Mouse (Mus musculus): ENCODE results near the gene Thpo. TPM values are rescaled to one million over a fixed set of nuclear protein-coding genes. Genes with fewer than 3 reads are reported as not detected.
A peak's percentile ranks its signal among the peaks of the same experiment; 100 is the strongest.

Thpo gene
- 15.8 and 19.6 TPM in 2 replicates for polyA plus RNA-seq (2012; rRNA removed)

DNA sequence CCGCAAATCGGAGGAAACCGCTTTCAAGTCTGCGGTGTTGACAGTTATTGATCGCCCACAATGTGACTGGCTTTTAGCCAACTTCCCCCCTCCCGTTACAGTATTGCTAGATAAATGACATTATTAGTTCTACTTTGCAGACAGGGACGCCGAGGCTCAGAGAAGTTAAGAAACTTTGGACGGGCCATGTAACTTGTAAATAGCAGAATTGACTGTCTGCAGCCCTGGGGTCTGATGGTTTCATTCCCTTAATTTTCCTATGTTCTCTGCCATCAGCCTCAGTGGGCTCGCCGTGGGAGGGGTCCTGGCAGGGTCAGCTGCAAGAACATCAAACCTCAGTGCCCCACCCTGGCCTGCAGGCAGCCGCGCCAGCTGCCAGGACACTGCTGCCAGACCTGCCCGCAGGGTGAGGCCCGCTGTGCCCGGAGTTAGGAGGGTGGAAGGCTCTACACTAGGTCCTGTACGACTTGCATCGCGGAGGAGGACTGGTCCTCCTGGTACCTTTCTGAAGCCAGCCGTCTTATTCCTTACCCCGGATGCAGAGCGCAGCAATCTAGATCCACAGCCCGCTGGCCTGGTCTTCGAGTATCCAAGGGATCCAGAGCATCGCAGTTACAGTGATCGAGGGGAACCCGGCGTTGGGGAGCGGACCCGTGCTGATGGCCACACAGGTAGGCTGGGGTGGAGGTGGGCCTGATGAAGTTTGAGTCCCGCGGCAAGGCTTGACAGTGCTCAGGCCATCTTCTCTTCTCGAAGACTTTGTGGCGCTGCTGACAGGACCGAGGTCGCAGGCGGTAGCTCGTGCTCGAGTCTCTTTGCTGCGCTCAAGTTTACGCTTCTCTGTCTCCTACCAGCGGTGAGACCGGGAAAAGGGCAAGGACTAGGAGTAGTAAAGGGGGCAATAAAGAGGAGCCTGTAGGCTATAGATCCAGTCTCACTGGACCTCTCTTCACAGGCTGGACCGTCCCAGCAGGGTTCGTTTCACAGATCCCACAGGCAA is at the start of gene Thpo:
Gene Thpo, minus strand, starts transcription at position 781 of the 1,000 bp plus-strand sequence.
- peak; percentile 42 to 55 for DNase-seq
- WGBS, result 10% methylated on average over 45 of the region's 45 CpGs
- H3K27me3 ChIP-seq (ENCODE audit: control insufficient read depth, insufficient read depth, low read length), result no peaks in the 10 kb centered on the region
- peak within 1 kb of the TSS; percentile 80 for H3K4me3 ChIP-seq (replicated peaks; ENCODE audit: insufficient read depth, low read depth, low read length)
- H3K27ac ChIP-seq (ENCODE audit: insufficient read depth, low read length), result peak within 1 kb of the TSS; percentile 78
- peaks cover 26% of the 10 kb centered on the region for H3K4me1 ChIP-seq (ENCODE audit: control insufficient read depth, insufficient read depth, low read length)
- TF ChIP-seq POLR2A (IDR thresholded peaks at IDR 0.05; ENCODE audit: borderline replicate concordance, insufficient read depth, low read length) (no peak), CTCF (IDR thresholded peaks at IDR 0.05; ENCODE audit: borderline replicate concordance, insufficient read depth, low read depth, low read length) (no peak)

DNA sequence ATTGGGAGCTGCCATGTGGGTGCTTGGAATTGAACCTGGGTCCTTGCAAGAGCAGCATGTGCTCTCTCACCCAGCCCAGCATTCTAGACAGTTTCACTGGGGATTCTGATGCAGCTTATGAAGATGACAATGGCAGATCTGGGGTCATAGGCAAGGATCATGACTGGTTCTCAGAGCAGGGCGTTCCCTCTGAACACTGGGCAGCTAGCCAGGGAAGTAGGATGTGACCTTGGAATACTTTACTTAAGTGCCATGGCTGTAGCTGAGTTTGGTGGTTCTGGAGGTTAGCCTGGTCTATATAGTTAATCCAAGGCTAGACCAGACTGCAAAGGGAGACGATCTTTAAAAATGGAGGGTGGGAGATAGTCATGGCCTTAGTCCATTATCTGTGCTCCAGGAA is 49.6 kb upstream of the Thpo start:
- peaks cover 7% of the 10 kb centered on the region; the same call in 1 of the 2 replicates for H3K4me1 ChIP-seq (ENCODE audit: control insufficient read depth, insufficient read depth, low read length)
- no peak overlapping the region for H3K4me3 ChIP-seq (replicated peaks; ENCODE audit: insufficient read depth, low read depth, low read length)
- H3K27me3 ChIP-seq (ENCODE audit: control insufficient read depth, insufficient read depth, low read length), result no peaks in the 10 kb centered on the region
- TF ChIP-seq POLR2A (IDR thresholded peaks at IDR 0.05; ENCODE audit: borderline replicate concordance, insufficient read depth, low read length) (no peak), CTCF (IDR thresholded peaks at IDR 0.05; ENCODE audit: borderline replicate concordance, insufficient read depth, low read depth, low read length) (no peak)
- 85% methylated on average over 2 of the region's 2 CpGs for WGBS
- DNase-seq, result no peak
- no peak overlapping the region for H3K27ac ChIP-seq (ENCODE audit: insufficient read depth, low read length)

DNA sequence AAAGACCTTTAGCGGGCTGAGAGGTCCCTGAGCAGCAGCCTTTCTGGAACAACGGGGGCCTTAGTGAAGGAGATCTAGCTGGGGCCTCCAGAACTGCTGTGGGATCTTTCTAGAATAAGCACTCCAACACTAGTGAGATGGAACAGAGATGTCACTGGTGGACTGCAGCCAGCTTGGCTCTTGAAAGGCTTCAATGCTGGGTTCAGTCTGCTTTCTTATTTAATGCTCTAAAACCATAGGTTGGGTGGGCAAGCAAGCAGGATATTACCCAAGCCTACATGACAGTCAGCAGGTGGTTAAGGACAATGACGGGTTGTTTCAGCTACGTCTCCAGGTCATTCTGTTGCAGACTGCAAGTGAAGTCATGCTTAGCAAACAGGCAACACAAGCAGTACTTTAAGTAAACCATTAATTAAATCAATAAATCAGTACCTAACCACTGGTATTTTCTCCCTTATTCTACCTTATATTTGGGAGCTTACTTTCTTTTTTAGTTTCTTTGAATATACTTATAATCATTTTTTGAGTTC is 46.9 kb upstream of the Thpo start:
- Histone ChIP-seq H3K4me1 (ENCODE audit: control insufficient read depth, insufficient read depth, low read length) (peaks cover 7% of the 10 kb centered on the region; the same call in 1 of the 2 replicates), H3K4me3 (replicated peaks; ENCODE audit: insufficient read depth, low read depth, low read length) (no peak overlapping the region), H3K27me3 (ENCODE audit: control insufficient read depth, insufficient read depth, low read length) (no peaks in the 10 kb centered on the region), H3K27ac (ENCODE audit: insufficient read depth, low read length) (no peak overlapping the region)
- DNase-seq, result no peak
- 71% methylated on average over 4 of the region's 4 CpGs for WGBS
- TF ChIP-seq POLR2A (IDR thresholded peaks at IDR 0.05; ENCODE audit: borderline replicate concordance, insufficient read depth, low read length), result no peak
- no peak for TF ChIP-seq CTCF (IDR thresholded peaks at IDR 0.05; ENCODE audit: borderline replicate concordance, insufficient read depth, low read depth, low read length)

GRCm38 (mm10) chr16:20779846-20780245 is 45.5 kb upstream of the Thpo start:
- Histone ChIP-seq H3K4me1 (ENCODE audit: control insufficient read depth, insufficient read depth, low read length) (peaks cover 11% of the 10 kb centered on the region), H3K27ac (ENCODE audit: insufficient read depth, low read length) (peak overlapping the region; percentile 71), H3K4me3 (replicated peaks; ENCODE audit: insufficient read depth, low read depth, low read length) (no peak overlapping the region), H3K27me3 (ENCODE audit: control insufficient read depth, insufficient read depth, low read length) (no peaks in the 10 kb centered on the region)
- no peak for TF ChIP-seq POLR2A (IDR thresholded peaks at IDR 0.05; ENCODE audit: borderline replicate concordance, insufficient read depth, low read length)
- TF ChIP-seq CTCF (IDR thresholded peaks at IDR 0.05; ENCODE audit: borderline replicate concordance, insufficient read depth, low read depth, low read length), result no peak
- 15% methylated on average over 3 of the region's 3 CpGs for WGBS
- DNase-seq, result peak in 1 of 2 experiments; percentile 58

DNA sequence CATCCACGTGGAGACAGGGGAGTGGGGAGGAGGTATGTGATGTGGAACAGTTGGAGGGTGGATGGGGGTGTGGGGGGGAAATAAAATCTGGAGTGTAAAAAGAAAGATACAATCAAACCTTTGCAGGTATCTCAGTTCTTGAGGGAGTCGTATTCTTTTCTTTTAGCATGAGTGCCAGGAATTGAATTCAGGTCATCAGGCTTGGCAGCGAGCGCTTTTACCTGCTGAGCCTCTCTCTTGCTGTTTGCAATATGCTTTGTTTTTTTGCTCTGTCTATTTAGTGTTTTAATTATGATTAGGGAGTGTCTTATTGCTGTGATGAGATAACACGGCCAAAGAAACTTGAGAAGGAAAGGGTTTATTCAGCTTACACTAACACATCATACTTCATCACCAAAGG is 40.7 kb upstream of the Thpo start:
- H3K4me3 ChIP-seq (replicated peaks; ENCODE audit: insufficient read depth, low read depth, low read length), result no peak overlapping the region
- WGBS, result 8% methylated on average over 5 of the region's 5 CpGs
- no peak for TF ChIP-seq CTCF (IDR thresholded peaks at IDR 0.05; ENCODE audit: borderline replicate concordance, insufficient read depth, low read depth, low read length)
- TF ChIP-seq POLR2A (IDR thresholded peaks at IDR 0.05; ENCODE audit: borderline replicate concordance, insufficient read depth, low read length), result no peak

DNA sequence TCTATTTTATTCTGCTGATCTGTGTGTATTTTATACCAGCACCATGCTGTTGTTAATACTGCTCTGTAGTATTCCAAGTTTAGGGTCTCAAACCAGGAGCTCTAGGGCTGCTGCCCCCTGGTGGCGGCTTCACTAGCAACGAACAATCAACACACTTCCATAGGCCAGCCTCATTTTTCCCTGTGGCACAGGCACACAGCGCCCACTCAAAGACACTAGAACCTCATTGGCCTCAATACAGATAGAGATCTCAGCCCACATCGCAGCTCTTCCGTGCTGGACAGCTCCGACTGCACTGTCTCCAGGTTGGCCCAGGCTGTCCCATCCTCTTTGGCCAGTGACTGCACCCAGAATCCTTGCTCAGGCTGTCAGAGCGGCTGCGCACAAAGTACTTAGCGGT is 30.9 kb upstream of the Thpo start:
- TF ChIP-seq CTCF (IDR thresholded peaks at IDR 0.05; ENCODE audit: borderline replicate concordance, insufficient read depth, low read depth, low read length) (peak; percentile 55), POLR2A (IDR thresholded peaks at IDR 0.05; ENCODE audit: borderline replicate concordance, insufficient read depth, low read length) (no peak)
- Histone ChIP-seq H3K27ac (ENCODE audit: insufficient read depth, low read length) (no peak overlapping the region), H3K27me3 (ENCODE audit: control insufficient read depth, insufficient read depth, low read length) (no peaks in the 10 kb centered on the region), H3K4me1 (ENCODE audit: control insufficient read depth, insufficient read depth, low read length) (no peaks in the 10 kb centered on the region), H3K4me3 (replicated peaks; ENCODE audit: insufficient read depth, low read depth, low read length) (no peak overlapping the region)
- WGBS, result 51% methylated on average over 9 of the region's 9 CpGs
- DNase-seq, result peak; percentile 27 to 35

More for the DNA sequence above, 40.7 kb upstream of the Thpo start:
- peak overlapping the region; percentile 96 for H3K27ac ChIP-seq (ENCODE audit: insufficient read depth, low read length)
- H3K4me1 ChIP-seq (ENCODE audit: control insufficient read depth, insufficient read depth, low read length), result peaks cover 11% of the 10 kb centered on the region
- no peaks in the 10 kb centered on the region for H3K27me3 ChIP-seq (ENCODE audit: control insufficient read depth, insufficient read depth, low read length)
- peak; percentile 56 to 74 for DNase-seq

DNA sequence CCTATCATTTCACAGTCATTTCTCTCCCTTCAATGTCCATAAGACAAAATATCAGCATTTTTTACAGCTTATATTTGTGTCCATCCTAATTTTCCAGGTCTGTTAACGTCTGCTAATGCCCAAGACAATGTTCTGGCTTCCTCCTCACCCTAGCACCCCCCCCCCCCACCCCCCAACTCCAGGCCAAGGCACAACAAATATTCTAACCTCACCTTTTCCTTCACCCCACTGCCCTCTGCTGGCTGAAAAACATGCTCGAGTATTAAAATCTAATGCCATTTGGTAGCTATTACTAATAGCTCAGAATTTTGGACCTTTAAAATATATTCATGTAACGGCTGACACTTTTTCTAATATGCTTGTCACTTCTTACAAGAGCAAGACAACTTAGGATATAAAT is 27.4 kb upstream of the Thpo start:
- peak; percentile 64 for DNase-seq
- Histone ChIP-seq H3K27me3 (ENCODE audit: control insufficient read depth, insufficient read depth, low read length) (no peaks in the 10 kb centered on the region), H3K27ac (ENCODE audit: insufficient read depth, low read length) (no peak overlapping the region), H3K4me3 (replicated peaks; ENCODE audit: insufficient read depth, low read depth, low read length) (no peak overlapping the region), H3K4me1 (ENCODE audit: control insufficient read depth, insufficient read depth, low read length) (no peaks in the 10 kb centered on the region)
- WGBS, result 4% methylated on average over 3 of the region's 3 CpGs
- no peak for TF ChIP-seq POLR2A (IDR thresholded peaks at IDR 0.05; ENCODE audit: borderline replicate concordance, insufficient read depth, low read length)
- peak; percentile 30; the same call in 1 of the 2 replicates for TF ChIP-seq CTCF (IDR thresholded peaks at IDR 0.05; ENCODE audit: borderline replicate concordance, insufficient read depth, low read depth, low read length)
